Mouse (Mus musculus): ENCODE results near the gene Rnase11. TPM values are rescaled to one million over a fixed set of nuclear protein-coding genes. Genes with fewer than 3 reads are reported as not detected.

Rnase11 gene
- polyA plus RNA-seq, 1 experiment from 2014 or later: not detected

DNA sequence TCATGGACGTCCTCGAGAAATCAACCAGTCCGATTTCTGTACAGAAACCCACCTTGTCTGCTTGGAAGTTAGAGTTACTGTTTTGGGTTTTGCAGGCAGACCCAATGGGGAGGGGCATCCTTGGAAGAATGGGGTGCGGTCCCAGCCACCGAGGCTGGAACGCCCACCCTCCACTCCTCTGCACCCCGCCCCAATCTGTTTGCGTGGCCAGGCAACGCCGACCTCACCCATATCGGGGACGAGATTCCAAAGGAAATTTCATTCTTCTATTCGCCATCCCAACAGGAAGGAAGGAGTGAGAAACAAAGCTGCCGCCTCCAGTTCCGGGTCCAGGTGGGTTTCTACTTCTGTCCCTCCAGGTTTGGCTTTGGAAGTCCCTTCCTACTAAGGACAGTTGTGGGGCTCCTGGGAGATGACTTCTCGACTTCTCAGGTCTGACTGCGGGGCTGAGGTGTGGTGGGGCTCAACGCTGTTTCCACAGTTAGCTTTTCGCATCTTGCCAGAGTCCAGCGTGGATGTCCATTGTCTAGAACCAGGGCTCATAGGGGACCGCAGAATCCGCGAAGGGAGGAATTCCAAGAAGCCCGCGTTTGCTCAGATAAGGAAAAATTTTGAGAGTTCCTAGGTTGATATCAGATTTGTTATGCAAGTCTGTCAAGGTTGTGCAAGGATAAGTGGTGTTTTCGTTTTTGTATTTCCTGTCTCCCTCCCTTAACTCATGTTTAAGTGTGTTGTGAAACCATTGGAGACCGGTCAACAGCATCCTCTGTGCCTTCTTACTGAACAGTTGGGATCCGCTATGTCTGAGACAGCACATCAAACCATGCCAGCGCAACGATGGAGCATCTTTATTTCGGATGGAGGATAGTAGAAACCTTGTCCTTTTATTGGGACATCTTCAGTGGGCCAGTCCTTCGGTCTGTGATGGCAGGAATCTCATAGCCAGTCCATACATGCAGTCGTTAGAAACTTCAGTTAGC is 41.2 kb upstream of the Rnase11 start, which contains the start of the genes Rnase4 and Ang:
Gene Rnase4 (plus strand): TSS at position 157 of the 980 bp plus-strand sequence.
Gene Ang (plus strand): TSS at position 230 of the 980 bp plus-strand sequence.
- peak; percentile 33; the same call in 1 of the 2 replicates for ATAC-seq (ENCODE audit: insufficient read depth, low FRiP score)
- no peaks in the 10 kb centered on the region for H3K9me3 ChIP-seq (replicated peaks; ENCODE audit: control insufficient read depth, low read length)
- H3K27ac ChIP-seq (ENCODE audit: low read length): peak within 1 kb of the TSS; percentile 93
- peak within 1 kb of the TSS; percentile 61 for H3K4me3 ChIP-seq (replicated peaks; ENCODE audit: low read length)
- WGBS: 5% methylated on average over 33 of the region's 33 CpGs
- no peaks in the 10 kb centered on the region for H3K36me3 ChIP-seq (ENCODE audit: control insufficient read depth, insufficient read depth, low read length)
- H3K4me2 ChIP-seq (ENCODE audit: low read depth, low read length): peak within 1 kb of the TSS; percentile 74
- peaks cover 19% of the 10 kb centered on the region for H3K4me1 ChIP-seq (ENCODE audit: control insufficient read depth, insufficient read depth, low read length)
- peak within 1 kb of the TSS; percentile 84 for H3K9ac ChIP-seq (ENCODE audit: low read length)
- no peaks in the 10 kb centered on the region for H3K27me3 ChIP-seq (ENCODE audit: control insufficient read depth, insufficient read depth, low read length)

DNA sequence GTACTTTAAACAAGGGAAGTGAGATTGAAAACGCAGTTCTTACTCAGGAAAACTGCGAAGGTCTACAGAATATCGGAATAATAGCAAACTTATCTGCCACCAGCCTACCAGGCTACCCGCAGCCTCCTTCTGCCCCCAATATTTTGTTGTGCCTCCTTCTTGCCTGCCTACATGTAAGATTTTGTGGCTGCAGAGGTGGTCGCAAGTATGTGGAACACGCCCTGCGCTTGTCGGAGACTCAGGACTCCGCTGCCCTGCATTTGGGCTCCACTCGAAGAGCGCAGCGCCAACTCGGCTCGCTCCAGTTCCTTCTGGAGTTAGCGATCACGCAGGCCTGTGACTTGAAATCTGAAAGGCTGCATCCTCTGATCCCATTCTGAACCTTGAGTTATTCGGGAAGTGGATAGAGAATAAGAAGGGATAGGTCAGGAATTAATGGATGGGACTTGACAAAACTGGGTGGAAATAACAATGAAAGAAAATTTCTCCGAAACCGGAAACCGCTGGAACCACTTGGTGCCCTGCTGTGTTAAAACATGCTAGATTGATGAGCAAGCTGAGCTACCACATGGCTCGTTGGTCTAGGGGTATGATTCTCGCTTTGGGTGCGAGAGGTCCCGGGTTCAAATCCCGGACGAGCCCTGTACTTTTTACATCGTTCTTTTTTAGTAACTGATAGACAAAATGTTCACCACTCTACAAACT is 40.3 kb upstream of the Rnase11 start:
- Histone ChIP-seq H3K9me3 (replicated peaks; ENCODE audit: control insufficient read depth, low read length) (no peaks in the 10 kb centered on the region), H3K4me1 (ENCODE audit: control insufficient read depth, insufficient read depth, low read length) (peaks cover 13% of the 10 kb centered on the region; the same call in 1 of the 2 replicates), H3K4me2 (ENCODE audit: low read depth, low read length) (peak overlapping the region; percentile 74), H3K27me3 (ENCODE audit: control insufficient read depth, insufficient read depth, low read length) (no peaks in the 10 kb centered on the region), H3K4me3 (replicated peaks; ENCODE audit: low read length) (peak overlapping the region; percentile 61), H3K9ac (ENCODE audit: low read length) (peak overlapping the region; percentile 84), H3K27ac (ENCODE audit: low read length) (peak overlapping the region; percentile 93), H3K36me3 (ENCODE audit: control insufficient read depth, insufficient read depth, low read length) (no peaks in the 10 kb centered on the region)
- ATAC-seq (ENCODE audit: insufficient read depth, low FRiP score): peak; percentile 60
- WGBS: under 1% methylated on average over 27 of the region's 27 CpGs

DNA sequence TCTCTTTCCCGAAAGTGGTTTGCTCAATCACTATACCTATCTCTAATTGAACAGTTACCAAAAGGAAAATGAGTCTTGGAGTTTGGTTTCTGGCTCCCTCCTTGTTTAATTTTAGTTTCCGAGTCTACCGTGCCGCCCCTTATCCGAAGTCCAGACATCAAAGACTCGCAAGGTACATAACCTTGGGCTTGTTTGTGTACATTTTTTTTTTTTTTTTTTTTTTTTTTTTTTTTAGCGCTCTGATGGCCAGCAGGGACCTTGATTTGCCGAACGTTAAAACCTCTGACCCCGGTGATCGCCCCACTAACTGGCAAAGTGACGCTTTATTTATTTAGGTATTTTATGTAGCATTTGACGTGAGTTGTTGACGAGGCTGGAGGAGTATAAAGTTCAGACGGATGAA is 39.7 kb upstream of the Rnase11 start:
- H3K9ac ChIP-seq (ENCODE audit: low read length): peak overlapping the region; percentile 81
- under 1% methylated on average over 15 of the region's 15 CpGs for WGBS
- no peaks in the 10 kb centered on the region for H3K9me3 ChIP-seq (replicated peaks; ENCODE audit: control insufficient read depth, low read length)
- peak overlapping the region; percentile 61 for H3K4me3 ChIP-seq (replicated peaks; ENCODE audit: low read length)
- H3K4me1 ChIP-seq (ENCODE audit: control insufficient read depth, insufficient read depth, low read length): peaks cover 13% of the 10 kb centered on the region; the same call in 1 of the 2 replicates
- H3K27me3 ChIP-seq (ENCODE audit: control insufficient read depth, insufficient read depth, low read length): no peaks in the 10 kb centered on the region
- no peaks in the 10 kb centered on the region for H3K36me3 ChIP-seq (ENCODE audit: control insufficient read depth, insufficient read depth, low read length)
- H3K4me2 ChIP-seq (ENCODE audit: low read depth, low read length): peak overlapping the region; percentile 74
- H3K27ac ChIP-seq (ENCODE audit: low read length): peak overlapping the region; percentile 93
- no peak for ATAC-seq (ENCODE audit: insufficient read depth, low FRiP score)

GRCm38 (mm10) chr14:51088970-51089673 is 39.2 kb upstream of the Rnase11 start:
- under 1% methylated on average over 34 of the region's 34 CpGs for WGBS
- no peaks in the 10 kb centered on the region for H3K9me3 ChIP-seq (replicated peaks; ENCODE audit: control insufficient read depth, low read length)
- H3K27me3 ChIP-seq (ENCODE audit: control insufficient read depth, insufficient read depth, low read length): no peaks in the 10 kb centered on the region
- ATAC-seq (ENCODE audit: insufficient read depth, low FRiP score): peak; percentile 92
- H3K9ac ChIP-seq (ENCODE audit: low read length): peak overlapping the region; percentile 81
- H3K4me3 ChIP-seq (replicated peaks; ENCODE audit: low read length): peak overlapping the region; percentile 61
- peak overlapping the region; percentile 93 for H3K27ac ChIP-seq (ENCODE audit: low read length)
- peak overlapping the region; percentile 74 for H3K4me2 ChIP-seq (ENCODE audit: low read depth, low read length)
- H3K36me3 ChIP-seq (ENCODE audit: control insufficient read depth, insufficient read depth, low read length): no peaks in the 10 kb centered on the region
- peaks cover 13% of the 10 kb centered on the region; the same call in 1 of the 2 replicates for H3K4me1 ChIP-seq (ENCODE audit: control insufficient read depth, insufficient read depth, low read length)

- Histone ChIP-seq H3K4me1 (ENCODE audit: control insufficient read depth, insufficient read depth, low read length) (peaks cover 13% of the 10 kb centered on the region; the same call in 1 of the 2 replicates), H3K27ac (ENCODE audit: low read length) (peak overlapping the region; percentile 93), H3K36me3 (ENCODE audit: control insufficient read depth, insufficient read depth, low read length) (no peaks in the 10 kb centered on the region), H3K9me3 (replicated peaks; ENCODE audit: control insufficient read depth, low read length) (no peaks in the 10 kb centered on the region), H3K27me3 (ENCODE audit: control insufficient read depth, insufficient read depth, low read length) (no peaks in the 10 kb centered on the region), H3K4me2 (ENCODE audit: low read depth, low read length) (peak overlapping the region; percentile 74), H3K4me3 (replicated peaks; ENCODE audit: low read length) (peak overlapping the region; percentile 61), H3K9ac (ENCODE audit: low read length) (peak overlapping the region; percentile 69)
- ATAC-seq (ENCODE audit: insufficient read depth, low FRiP score): peak; percentile 22; the same call in 1 of the 2 replicates
- WGBS: 1% methylated on average over 23 of the region's 23 CpGs
These were observed 38.4 kb upstream of the Rnase11 start for GRCm38 (mm10) chr14:51088166-51088969.

DNA sequence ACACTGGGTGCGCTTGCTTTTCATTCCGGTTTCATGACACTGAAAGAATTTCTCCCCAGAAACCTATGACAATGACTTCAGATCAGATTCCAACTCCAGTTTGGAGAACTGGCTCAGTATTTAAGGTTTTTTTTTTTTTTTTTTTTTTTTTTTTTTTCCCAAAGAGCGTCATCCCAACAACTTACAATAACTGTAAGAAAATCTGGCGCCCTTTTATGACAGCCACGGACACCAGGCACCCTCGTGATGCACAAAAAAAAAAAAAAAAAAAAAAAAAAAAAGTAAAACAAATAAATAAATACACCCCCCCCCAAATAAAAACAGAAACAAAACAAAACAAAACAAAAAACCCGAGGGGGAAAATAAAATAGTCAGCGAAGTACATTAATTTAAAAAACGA is 37.8 kb upstream of the Rnase11 start:
- no peaks in the 10 kb centered on the region for H3K27me3 ChIP-seq (ENCODE audit: control insufficient read depth, insufficient read depth, low read length)
- no peak for ATAC-seq (ENCODE audit: insufficient read depth, low FRiP score)
- H3K36me3 ChIP-seq (ENCODE audit: control insufficient read depth, insufficient read depth, low read length): no peaks in the 10 kb centered on the region
- 13% methylated on average over 9 of the region's 9 CpGs for WGBS
- no peaks in the 10 kb centered on the region for H3K9me3 ChIP-seq (replicated peaks; ENCODE audit: control insufficient read depth, low read length)
- peaks cover 12% of the 10 kb centered on the region; the same call in 1 of the 2 replicates for H3K4me1 ChIP-seq (ENCODE audit: control insufficient read depth, insufficient read depth, low read length)
- H3K4me2 ChIP-seq (ENCODE audit: low read depth, low read length): peak overlapping the region; percentile 74
- H3K27ac ChIP-seq (ENCODE audit: low read length): no peak overlapping the region
- H3K4me3 ChIP-seq (replicated peaks; ENCODE audit: low read length): peak overlapping the region; percentile 61
- H3K9ac ChIP-seq (ENCODE audit: low read length): peak overlapping the region; percentile 69

- H3K27me3 ChIP-seq (ENCODE audit: control insufficient read depth, insufficient read depth, low read length): no peaks in the 10 kb centered on the region; the same call in 1 of the 2 replicates
- H3K36me3 ChIP-seq (ENCODE audit: control insufficient read depth, insufficient read depth, low read length): no peaks in the 10 kb centered on the region
- no peak overlapping the region for H3K9ac ChIP-seq (ENCODE audit: low read length)
- H3K9me3 ChIP-seq (replicated peaks; ENCODE audit: control insufficient read depth, low read length): no peaks in the 10 kb centered on the region
- ATAC-seq (ENCODE audit: insufficient read depth, low FRiP score): no peak
- peaks cover 9% of the 10 kb centered on the region for H3K4me1 ChIP-seq (ENCODE audit: control insufficient read depth, insufficient read depth, low read length)
- no peak overlapping the region for H3K4me3 ChIP-seq (replicated peaks; ENCODE audit: low read length)
- 73% methylated on average over 4 of the region's 4 CpGs for whole genome bisulfite sequencing
- no peak overlapping the region for H3K27ac ChIP-seq (ENCODE audit: low read length)
- no peak overlapping the region for H3K4me2 ChIP-seq (ENCODE audit: low read depth, low read length)
These were observed 35.9 kb upstream of the Rnase11 start for GRCm38 (mm10) chr14:51085911-51086310.

DNA sequence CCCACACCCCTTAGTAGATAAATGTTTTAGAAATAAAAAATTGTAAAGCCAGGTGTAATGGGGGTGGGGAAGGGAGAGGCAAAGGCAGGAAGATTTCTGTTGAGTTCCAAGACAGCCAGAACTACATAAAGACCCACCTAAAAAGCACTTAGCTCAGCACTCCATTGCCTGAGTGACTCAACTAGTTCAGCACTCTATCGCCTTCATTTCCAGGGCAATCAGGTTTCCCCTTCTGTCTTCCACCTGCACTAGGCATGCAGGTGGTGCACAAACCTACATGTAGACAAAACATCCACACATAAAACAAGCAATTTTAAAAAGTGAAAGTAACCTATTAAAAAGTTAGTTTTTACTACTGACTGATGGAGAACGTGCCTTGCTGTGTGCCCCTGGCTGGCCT is 35.1 kb upstream of the Rnase11 start:
- H3K27ac ChIP-seq (ENCODE audit: low read length): no peak overlapping the region
- no peaks in the 10 kb centered on the region for H3K36me3 ChIP-seq (ENCODE audit: control insufficient read depth, insufficient read depth, low read length)
- H3K4me3 ChIP-seq (replicated peaks; ENCODE audit: low read length): no peak overlapping the region
- H3K4me2 ChIP-seq (ENCODE audit: low read depth, low read length): no peak overlapping the region
- H3K4me1 ChIP-seq (ENCODE audit: control insufficient read depth, insufficient read depth, low read length): peaks cover 9% of the 10 kb centered on the region
- H3K9ac ChIP-seq (ENCODE audit: low read length): no peak overlapping the region
- ATAC-seq (ENCODE audit: insufficient read depth, low FRiP score): no peak
- WGBS: 75% methylated on average over 2 of the region's 2 CpGs
- no peaks in the 10 kb centered on the region; the same call in 1 of the 2 replicates for H3K27me3 ChIP-seq (ENCODE audit: control insufficient read depth, insufficient read depth, low read length)
- no peaks in the 10 kb centered on the region for H3K9me3 ChIP-seq (replicated peaks; ENCODE audit: control insufficient read depth, low read length)

Measured in stomach, embryonic 16.5 days (tissue).